Mouse (Mus musculus) limb, embryonic 14.5 days (tissue): ENCODE measurements at regions not wholly inside any gene's neighbourhood (a gene's known extent, or its start where the extent isn't known, plus 50 kb on each side); places are given as distances from the start of the nearest gene placed in this dataset.
"Not testable (repeated sequence)": the region's sequence is repeated elsewhere in the genome, so short reads cannot be mapped to it uniquely, and the experiment has no call there.

Source experiments
- ATAC-seq: fragments of 200-750 bp; cut with Nextera tagmentation; 2 replicates; pipeline ENCODE4 v1.8.0; 2017; ENCODE audit warnings: low read depth, moderate number of reproducible peaks, moderate TSS enrichment; ENCODE audit not compliant: low FRiP score
- DNase-seq: peaks from one replicate; pipeline ENCODE4 v3.0.0-alpha.2; 2015; ENCODE audit warnings: low spot score
- H3K27ac ChIP-seq: fragments of 300-500 bp; sonication (generic); replicated peaks from 2 replicates; pipeline ENCODE4 v1.5.1; 2014; ENCODE audit warnings: low read depth, mild to moderate bottlenecking, low read length, moderate library complexity, mixed read lengths
- H3K27me3 ChIP-seq: fragments of 300-500 bp; sonication (generic); 2 replicates; pipeline ENCODE4 v1.6.1; 2014; ENCODE audit warnings: low read length, mixed read lengths; ENCODE audit not compliant: control insufficient read depth, insufficient read depth
- H3K36me3 ChIP-seq: fragments of 300-500 bp; sonication (generic); 2 replicates; pipeline ENCODE4 v1.6.1; 2014; ENCODE audit warnings: mild to moderate bottlenecking, low read length, moderate library complexity, mixed read lengths; ENCODE audit not compliant: control insufficient read depth, insufficient read depth
- H3K4me1 ChIP-seq: fragments of 300-500 bp; sonication (generic); 2 replicates; pipeline ENCODE4 v1.6.1; 2014; ENCODE audit warnings: antibody characterized with exemption, low read length, mixed read lengths; ENCODE audit not compliant: control insufficient read depth, insufficient read depth
- H3K4me2 ChIP-seq: fragments of 300-500 bp; sonication (generic); replicated peaks from 2 replicates; pipeline ENCODE4 v1.6.1; 2014; ENCODE audit warnings: low read depth, mild to moderate bottlenecking, low read length, moderate library complexity; ENCODE audit not compliant: severe bottlenecking
- H3K4me3 ChIP-seq: fragments of 300-500 bp; sonication (generic); replicated peaks from 2 replicates; pipeline ENCODE4 v1.5.1; 2014; ENCODE audit warnings: low read length
- H3K9ac ChIP-seq: fragments of 300-500 bp; sonication (generic); 2 replicates; pipeline ENCODE4 v1.6.1; 2014; ENCODE audit warnings: mild to moderate bottlenecking, low read depth, low read length, moderate library complexity; ENCODE audit not compliant: severe bottlenecking
- H3K9me3 ChIP-seq: fragments of 300-500 bp; sonication (generic); 2 replicates; pipeline ENCODE4 v1.6.1; 2016; ENCODE audit warnings: low read length; ENCODE audit not compliant: control insufficient read depth
- POLR2A ChIP-seq: fragments of 200-500 bp; IDR thresholded peaks from 2 replicates; pipeline ENCODE4 v1.8.0; 2012; ENCODE audit warnings: inconsistent platforms, mild to moderate bottlenecking, moderate library complexity, borderline replicate concordance; ENCODE audit not compliant: insufficient read depth, insufficient read length; ENCODE audit errors: extremely low read depth
- WGBS: fragments of 180-500 bp; shearing (Covaris S2); extraction: QIAGEN DNeasy Blood & Tissue Kit; methylation state at CpG from one replicate; pipeline ENCODE4 v1.1.7; 2014; 5-methylcytosine and 5-hydroxymethylcytosine counted together

DNA sequence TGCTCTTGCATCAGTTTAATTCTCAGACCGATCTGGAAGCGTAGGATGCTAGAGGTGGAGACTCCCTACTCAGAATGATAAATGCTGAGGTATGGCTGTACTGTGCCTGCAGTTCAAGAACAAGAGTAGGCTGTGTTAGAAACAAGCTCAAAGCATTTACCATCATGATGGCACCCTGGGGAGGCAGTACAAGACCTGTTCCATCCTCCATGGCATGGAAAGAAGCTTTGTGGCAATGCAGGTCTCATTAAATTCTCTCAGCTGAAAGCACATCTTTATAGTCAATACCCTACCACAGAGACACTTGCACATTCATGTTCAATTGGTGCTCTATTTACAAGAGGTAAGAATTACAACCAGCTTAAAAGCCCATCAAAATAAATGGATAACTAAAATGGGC lies 209.5 kb downstream of the Tbl1xr1 start:
- H3K9ac ChIP-seq = no peak overlapping the region
- no peak overlapping the region for H3K4me3 ChIP-seq
- no peak overlapping the region for H3K4me2 ChIP-seq
- no peaks in the 10 kb centered on the region for H3K4me1 ChIP-seq
- no peaks in the 10 kb centered on the region for H3K9me3 ChIP-seq
- DNase-seq (no peak), ATAC-seq (no peak)
- no peak for TF ChIP-seq POLR2A
- H3K27ac ChIP-seq = no peak overlapping the region
- 88% methylated on average over 2 of the region's 2 CpGs for WGBS
- no peaks in the 10 kb centered on the region for H3K36me3 ChIP-seq
- H3K27me3 ChIP-seq = no peaks in the 10 kb centered on the region

DNA sequence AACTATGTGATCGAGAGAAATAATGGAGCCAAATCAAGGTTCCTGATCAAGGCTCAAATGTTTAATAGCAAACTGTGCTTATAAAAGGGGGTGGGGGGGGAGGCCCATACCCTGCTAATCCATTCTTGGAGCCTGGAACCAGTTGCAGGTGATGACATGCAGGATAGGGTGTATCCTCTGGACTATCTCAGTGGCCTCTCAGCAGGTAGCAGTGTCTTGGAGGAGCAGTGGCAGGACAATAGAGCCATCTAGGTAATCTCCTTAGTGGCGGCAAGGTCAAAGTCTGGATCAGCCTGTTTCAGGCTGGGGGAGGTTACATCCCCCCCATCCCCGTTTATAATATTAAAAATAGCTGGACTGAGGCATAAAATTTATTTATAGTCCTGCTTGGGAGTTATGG lies 217.0 kb downstream of the Tbl1xr1 start:
- no peak overlapping the region for H3K27ac ChIP-seq
- H3K27me3 ChIP-seq = no peaks in the 10 kb centered on the region
- no peak for ATAC-seq
- WGBS = 83% methylated on average over 3 of the region's 3 CpGs
- H3K4me2 ChIP-seq = no peak overlapping the region
- no peak overlapping the region for H3K4me3 ChIP-seq
- H3K4me1 ChIP-seq = no peaks in the 10 kb centered on the region
- no peak for TF ChIP-seq POLR2A
- no peak overlapping the region for H3K9ac ChIP-seq
- no peaks in the 10 kb centered on the region for H3K36me3 ChIP-seq
- no peaks in the 10 kb centered on the region for H3K9me3 ChIP-seq
- DNase-seq = no peak

DNA sequence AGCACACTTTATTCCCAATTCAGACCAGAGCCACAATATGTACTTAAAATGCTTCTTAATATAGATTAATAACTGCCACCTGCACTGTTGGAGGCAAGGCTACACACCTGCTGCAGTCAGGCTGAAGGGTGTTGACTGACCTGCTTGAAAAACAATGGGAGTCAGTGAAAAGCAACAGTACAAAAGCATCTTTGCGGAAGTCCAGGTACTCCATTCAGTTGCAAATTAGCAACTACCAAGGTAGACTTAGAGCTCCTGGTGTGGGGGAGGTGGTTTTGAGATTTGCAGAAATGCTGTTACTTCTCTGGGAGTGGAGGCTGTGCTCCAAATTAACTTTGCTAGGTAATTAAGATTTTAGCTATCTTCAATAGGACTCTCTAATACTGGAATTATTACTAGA lies 217.6 kb downstream of the Tbl1xr1 start:
- not testable (repeated sequence) for H3K4me2 ChIP-seq, H3K9me3 ChIP-seq, ATAC-seq, H3K4me3 ChIP-seq, H3K27ac ChIP-seq, H3K9ac ChIP-seq, H3K4me1 ChIP-seq, H3K36me3 ChIP-seq, H3K27me3 ChIP-seq, DNase-seq
- 95% methylated on average over 1 of the region's 1 CpGs for WGBS

DNA sequence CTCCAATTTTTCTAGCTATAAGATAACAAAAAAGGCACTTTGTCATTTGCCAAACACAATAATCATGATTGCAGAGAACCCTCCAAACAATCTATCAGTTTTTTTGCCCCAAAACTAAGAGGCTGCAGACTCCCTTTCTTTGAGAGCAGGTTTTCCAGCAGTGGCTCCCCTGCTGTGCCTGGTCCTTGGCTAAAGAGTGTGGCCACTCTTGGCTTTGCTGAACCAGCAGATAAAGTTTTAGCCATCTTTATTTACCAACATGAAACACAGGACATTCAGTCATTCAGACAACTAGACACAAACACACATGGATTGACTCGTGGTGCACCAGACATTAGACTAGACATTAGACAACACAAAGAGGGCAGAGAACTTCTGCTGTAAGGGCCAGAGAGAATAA lies 220.5 kb downstream of the Tbl1xr1 start:
- H3K9me3 ChIP-seq, H3K9ac ChIP-seq, H3K4me2 ChIP-seq, H3K36me3 ChIP-seq, H3K4me1 ChIP-seq, H3K27me3 ChIP-seq, ATAC-seq, H3K4me3 ChIP-seq, DNase-seq, H3K27ac ChIP-seq: not testable (repeated sequence)
- WGBS = 83% methylated on average over 1 of the region's 1 CpGs

DNA sequence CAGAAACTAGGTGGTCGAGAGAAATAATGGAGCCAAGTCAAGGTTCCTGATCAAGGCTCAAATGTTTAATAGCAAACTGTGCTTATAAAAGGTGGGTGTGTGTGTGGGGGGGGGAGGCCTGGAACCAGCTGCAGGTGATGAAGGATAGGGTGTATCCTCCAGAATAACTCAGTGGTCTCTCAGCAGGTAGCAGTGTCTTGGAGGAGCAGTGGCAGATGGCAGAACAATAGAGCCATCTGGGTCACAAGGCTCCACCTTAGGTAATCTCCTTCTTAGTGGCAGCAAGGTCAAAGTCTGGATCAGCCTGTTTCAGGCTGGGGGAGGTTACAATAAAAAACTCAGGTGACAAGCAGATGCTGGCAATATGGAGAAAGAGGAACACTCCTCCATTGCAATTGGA lies 221.4 kb downstream of the Tbl1xr1 start:
- not testable (repeated sequence) for H3K27me3 ChIP-seq, H3K36me3 ChIP-seq, DNase-seq, H3K9ac ChIP-seq, H3K4me2 ChIP-seq, H3K9me3 ChIP-seq, H3K27ac ChIP-seq, H3K4me3 ChIP-seq, ATAC-seq, H3K4me1 ChIP-seq
- WGBS = 86% methylated on average over 1 of the region's 1 CpGs

DNA sequence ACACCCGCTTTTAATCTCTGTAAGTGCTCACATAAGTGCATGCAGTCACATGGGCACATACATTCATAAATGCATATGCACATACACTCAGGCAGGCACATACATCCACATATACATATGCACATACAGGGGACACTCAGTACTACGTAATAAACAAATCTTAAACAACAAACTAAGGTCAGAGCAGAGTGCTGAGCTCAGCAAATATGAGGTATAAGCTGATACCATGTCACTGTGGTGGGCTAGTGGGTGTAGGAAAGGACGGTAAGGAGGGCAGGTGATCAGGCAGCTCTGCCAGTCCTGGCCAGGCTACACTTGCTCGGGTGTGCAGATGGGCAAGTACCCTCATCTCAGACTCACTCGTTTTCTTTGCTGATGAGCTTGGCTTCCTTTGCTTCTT lies 224.1 kb downstream of the Tbl1xr1 start:
- Histone ChIP-seq H3K27me3 (no peaks in the 10 kb centered on the region), H3K27ac (no peak overlapping the region), H3K4me1 (no peaks in the 10 kb centered on the region), H3K9me3 (no peaks in the 10 kb centered on the region), H3K9ac (no peak overlapping the region), H3K4me3 (no peak overlapping the region), H3K36me3 (no peaks in the 10 kb centered on the region), H3K4me2 (no peak overlapping the region)
- TF ChIP-seq POLR2A = no peak
- DNase-seq (no peak), ATAC-seq (no peak)
- WGBS = 86% methylated on average over 5 of the region's 5 CpGs
